Mouse (Mus musculus): ENCODE results near the gene E130308A19Rik. TPM values are rescaled to one million over a fixed set of nuclear protein-coding genes. Genes with fewer than 3 reads are reported as not detected.

E130308A19Rik gene
- polyA plus RNA-seq, 1 experiment = 3.9 TPM

- Histone ChIP-seq H3K27ac (ENCODE audit: insufficient read depth, low read depth, low read length) (no peak overlapping the region), H3K4me3 (ENCODE audit: insufficient read depth, low read length) (no peak overlapping the region), H3K4me1 (ENCODE audit: control insufficient read depth, insufficient read depth, low read length) (peaks cover 10% of the 10 kb centered on the region)
- TF ChIP-seq POLR2A (IDR thresholded peaks at IDR 0.05; ENCODE audit: borderline replicate concordance, low read depth, low read length) = no peak
- no peak for TF ChIP-seq CTCF (IDR thresholded peaks at IDR 0.05; ENCODE audit: low read depth, low read length)
Observed at GRCm38 (mm10) chr4:59765385-59766005, 139.5 kb downstream of the E130308A19Rik start.

GRCm38 (mm10) chr4:59767717-59768116, 141.7 kb downstream of the E130308A19Rik start:
- TF ChIP-seq POLR2A (IDR thresholded peaks at IDR 0.05; ENCODE audit: borderline replicate concordance, low read depth, low read length) = no peak
- TF ChIP-seq CTCF (IDR thresholded peaks at IDR 0.05; ENCODE audit: low read depth, low read length) = no peak
- H3K27ac ChIP-seq (ENCODE audit: insufficient read depth, low read depth, low read length) = no peak overlapping the region
- H3K4me1 ChIP-seq (ENCODE audit: control insufficient read depth, insufficient read depth, low read length) = peaks cover 7% of the 10 kb centered on the region
- H3K4me3 ChIP-seq (ENCODE audit: insufficient read depth, low read length) = no peak overlapping the region

- H3K27ac ChIP-seq (ENCODE audit: insufficient read depth, low read depth, low read length) = no peak overlapping the region
- no peak for TF ChIP-seq POLR2A (IDR thresholded peaks at IDR 0.05; ENCODE audit: borderline replicate concordance, low read depth, low read length)
- no peak for TF ChIP-seq CTCF (IDR thresholded peaks at IDR 0.05; ENCODE audit: low read depth, low read length)
- H3K4me1 ChIP-seq (ENCODE audit: control insufficient read depth, insufficient read depth, low read length) = peaks cover 3% of the 10 kb centered on the region
- no peak overlapping the region for H3K4me3 ChIP-seq (ENCODE audit: insufficient read depth, low read length)
Observed at GRCm38 (mm10) chr4:59772171-59772879, 146.3 kb downstream of the E130308A19Rik start.

DNA sequence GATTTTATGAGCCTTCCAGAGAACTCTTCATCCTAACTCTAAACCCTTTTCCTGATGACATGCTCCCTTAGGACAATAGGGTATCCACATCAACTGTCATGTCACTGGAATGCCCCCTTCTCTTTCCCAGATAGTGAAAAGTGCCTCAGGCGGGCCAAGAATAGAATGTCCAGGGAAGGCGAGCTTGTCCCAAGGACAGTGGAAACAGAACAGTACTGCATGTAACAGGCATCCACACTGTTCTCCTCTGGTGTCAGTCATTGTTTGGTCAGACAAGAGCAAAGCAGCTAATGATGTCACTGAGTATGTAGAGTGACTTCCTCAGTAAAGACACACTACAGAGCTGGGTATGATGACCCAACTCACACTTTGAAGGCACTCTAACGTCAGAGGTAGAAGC, 151.8 kb downstream of the E130308A19Rik start:
- Histone ChIP-seq H3K4me1 (ENCODE audit: control insufficient read depth, insufficient read depth, low read length) (peaks cover 16% of the 10 kb centered on the region), H3K4me3 (ENCODE audit: insufficient read depth, low read length) (no peak overlapping the region), H3K27ac (ENCODE audit: insufficient read depth, low read depth, low read length) (no peak overlapping the region)
- TF ChIP-seq POLR2A (IDR thresholded peaks at IDR 0.05; ENCODE audit: borderline replicate concordance, low read depth, low read length) = no peak
- TF ChIP-seq CTCF (IDR thresholded peaks at IDR 0.05; ENCODE audit: low read depth, low read length) = no peak

DNA sequence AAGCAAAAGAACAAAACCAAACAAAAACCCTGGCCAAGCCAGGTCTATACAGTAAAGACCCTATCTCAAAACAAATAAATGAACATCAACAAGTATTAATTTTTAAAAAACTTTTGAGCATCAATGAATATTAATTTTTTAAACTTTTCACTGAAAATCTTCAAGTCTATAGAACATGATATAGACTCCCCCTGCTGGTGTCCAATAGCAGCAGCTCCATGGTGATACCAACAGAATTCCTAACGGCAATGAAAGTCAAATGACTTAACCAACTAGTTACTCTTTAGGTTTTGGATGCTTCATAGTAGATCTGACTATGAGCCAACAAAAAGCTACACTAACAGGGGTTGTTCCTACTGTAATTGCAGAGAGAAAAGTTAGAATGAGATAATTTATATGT, 154.6 kb downstream of the E130308A19Rik start:
- peaks cover 17% of the 10 kb centered on the region for H3K4me1 ChIP-seq (ENCODE audit: control insufficient read depth, insufficient read depth, low read length)
- no peak for TF ChIP-seq POLR2A (IDR thresholded peaks at IDR 0.05; ENCODE audit: borderline replicate concordance, low read depth, low read length)
- no peak for TF ChIP-seq CTCF (IDR thresholded peaks at IDR 0.05; ENCODE audit: low read depth, low read length)
- H3K27ac ChIP-seq (ENCODE audit: insufficient read depth, low read depth, low read length) = no peak overlapping the region
- no peak overlapping the region for H3K4me3 ChIP-seq (ENCODE audit: insufficient read depth, low read length)

DNA sequence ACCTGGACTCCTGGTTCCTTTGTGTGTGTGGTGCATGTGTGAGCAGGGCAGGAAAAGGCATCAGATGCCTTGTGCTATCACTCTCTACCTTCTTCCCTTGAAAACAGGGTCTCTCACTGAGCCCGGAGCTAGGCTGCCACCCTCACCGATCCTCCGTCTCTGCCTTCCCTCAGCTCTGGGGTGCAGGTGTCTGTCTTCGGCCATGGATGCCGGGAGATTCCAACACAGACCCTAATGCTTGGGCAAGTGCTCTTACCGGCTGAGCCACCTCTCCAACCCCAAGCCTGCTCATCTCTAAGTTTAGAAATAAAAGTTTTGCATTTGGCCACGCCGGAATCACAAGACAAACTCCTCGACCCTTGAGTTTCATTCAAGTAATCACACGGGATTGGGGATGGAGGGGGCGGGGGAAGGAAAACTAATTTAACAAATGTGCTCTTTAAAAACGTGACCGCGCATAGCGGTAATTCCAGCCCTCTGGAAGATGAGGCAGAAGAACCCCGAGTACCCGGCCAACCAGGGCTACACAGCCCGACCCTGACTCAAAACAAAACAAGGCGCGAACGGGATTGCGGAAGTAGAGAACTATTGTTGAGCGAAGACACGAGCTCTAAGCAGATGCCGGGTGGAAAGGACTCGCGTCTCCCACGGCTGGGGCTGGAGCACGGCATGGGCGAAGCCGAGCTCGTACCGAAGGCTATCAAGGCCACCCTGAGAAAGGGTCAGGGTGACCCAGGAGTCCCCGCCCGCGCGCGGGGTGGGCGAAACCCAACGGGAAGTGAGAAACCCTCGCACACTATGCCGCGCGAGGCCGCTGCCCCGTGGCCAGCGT, 157.1 kb downstream of the E130308A19Rik start:
- H3K27ac ChIP-seq (ENCODE audit: insufficient read depth, low read depth, low read length) = peak overlapping the region; percentile 59
- H3K4me3 ChIP-seq (ENCODE audit: insufficient read depth, low read length) = peak overlapping the region; percentile 87
- TF ChIP-seq POLR2A (IDR thresholded peaks at IDR 0.05; ENCODE audit: borderline replicate concordance, low read depth, low read length) (no peak), CTCF (IDR thresholded peaks at IDR 0.05; ENCODE audit: low read depth, low read length) (no peak)
- peaks cover 20% of the 10 kb centered on the region for H3K4me1 ChIP-seq (ENCODE audit: control insufficient read depth, insufficient read depth, low read length)

GRCm38 (mm10) chr4:59783685-59784279, 157.8 kb downstream of the E130308A19Rik start:
- H3K4me1 ChIP-seq (ENCODE audit: control insufficient read depth, insufficient read depth, low read length) = peaks cover 19% of the 10 kb centered on the region
- H3K4me3 ChIP-seq (ENCODE audit: insufficient read depth, low read length) = peak overlapping the region; percentile 87
- TF ChIP-seq CTCF (IDR thresholded peaks at IDR 0.05; ENCODE audit: low read depth, low read length) (no peak), POLR2A (IDR thresholded peaks at IDR 0.05; ENCODE audit: borderline replicate concordance, low read depth, low read length) (no peak)
- peak overlapping the region; percentile 59 for H3K27ac ChIP-seq (ENCODE audit: insufficient read depth, low read depth, low read length)

- TF ChIP-seq CTCF (IDR thresholded peaks at IDR 0.05; ENCODE audit: low read depth, low read length) (no peak), POLR2A (IDR thresholded peaks at IDR 0.05; ENCODE audit: borderline replicate concordance, low read depth, low read length) (no peak)
- H3K4me1 ChIP-seq (ENCODE audit: control insufficient read depth, insufficient read depth, low read length) = peaks cover 11% of the 10 kb centered on the region
- H3K4me3 ChIP-seq (ENCODE audit: insufficient read depth, low read length) = no peak overlapping the region
- peak overlapping the region; percentile 77 for H3K27ac ChIP-seq (ENCODE audit: insufficient read depth, low read depth, low read length)
Observed at GRCm38 (mm10) chr4:59785412-59785811, 159.4 kb downstream of the E130308A19Rik start.

GRCm38 (mm10) chr4:59786661-59787060, 160.7 kb downstream of the E130308A19Rik start:
- peaks cover 9% of the 10 kb centered on the region for H3K4me1 ChIP-seq (ENCODE audit: control insufficient read depth, insufficient read depth, low read length)
- H3K27ac ChIP-seq (ENCODE audit: insufficient read depth, low read depth, low read length) = peak overlapping the region; percentile 75; the same call in 1 of the 2 replicates
- no peak overlapping the region for H3K4me3 ChIP-seq (ENCODE audit: insufficient read depth, low read length)
- TF ChIP-seq CTCF (IDR thresholded peaks at IDR 0.05; ENCODE audit: low read depth, low read length) = peak; percentile 94
- no peak for TF ChIP-seq POLR2A (IDR thresholded peaks at IDR 0.05; ENCODE audit: borderline replicate concordance, low read depth, low read length)

Data from bone marrow macrophage, adult 2 months (primary cell).